Mouse (Mus musculus) ES-Bruce4 (cell line): ENCODE data around the gene Fam83g.

Experiments used
- CTCF ChIP-seq: IDR thresholded peaks from one replicate; pipeline ENCODE4 v1.8.1; 2011; ENCODE audit warnings: low read depth, low read length
- POLR2A ChIP-seq: IDR thresholded peaks from one replicate; pipeline ENCODE4 v1.8.1; 2011; ENCODE audit warnings: low read length; ENCODE audit not compliant: insufficient read depth

DNA sequence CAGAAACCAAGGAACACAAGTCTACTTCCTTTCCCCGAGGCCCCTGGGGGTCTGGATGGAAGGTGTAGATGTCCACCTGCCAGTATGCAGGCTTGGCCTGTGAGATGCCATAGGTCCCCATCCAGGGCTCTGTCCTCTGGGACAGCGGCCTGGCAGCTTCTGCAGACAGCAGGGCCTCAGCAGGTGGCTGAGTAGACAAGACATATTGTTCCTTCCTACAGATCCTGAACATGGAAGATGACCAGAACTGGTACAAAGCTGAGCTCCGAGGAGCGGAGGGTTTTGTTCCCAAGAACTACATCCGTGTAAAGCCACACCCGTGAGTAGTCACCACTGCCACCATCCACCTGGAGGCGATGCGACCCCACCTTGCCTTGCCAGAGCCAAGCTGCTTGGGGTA lies 23.9 kb upstream of the Fam83g start:
- no peak for TF ChIP-seq POLR2A
- TF ChIP-seq CTCF = no peak
